Mouse (Mus musculus) G1E (cell line): ENCODE data around the gene Slc13a2.

Source experiments
- CTCF ChIP-seq: IDR thresholded peaks from 2 replicates; pipeline ENCODE4 v1.5.1; 2012; ENCODE audit warnings: low read depth, low read length, inconsistent platforms, mixed read lengths
- GATA1 ChIP-seq: IDR thresholded peaks from 2 replicates; pipeline ENCODE4 v1.6.1; 2012; ENCODE audit warnings: borderline replicate concordance, low read length, inconsistent platforms, mixed read lengths
- POLR2AphosphoS5 ChIP-seq: IDR thresholded peaks from 2 replicates; pipeline ENCODE4 v1.6.1; 2012; ENCODE audit warnings: low read depth, low read length, inconsistent platforms; ENCODE audit not compliant: insufficient replicate concordance

DNA sequence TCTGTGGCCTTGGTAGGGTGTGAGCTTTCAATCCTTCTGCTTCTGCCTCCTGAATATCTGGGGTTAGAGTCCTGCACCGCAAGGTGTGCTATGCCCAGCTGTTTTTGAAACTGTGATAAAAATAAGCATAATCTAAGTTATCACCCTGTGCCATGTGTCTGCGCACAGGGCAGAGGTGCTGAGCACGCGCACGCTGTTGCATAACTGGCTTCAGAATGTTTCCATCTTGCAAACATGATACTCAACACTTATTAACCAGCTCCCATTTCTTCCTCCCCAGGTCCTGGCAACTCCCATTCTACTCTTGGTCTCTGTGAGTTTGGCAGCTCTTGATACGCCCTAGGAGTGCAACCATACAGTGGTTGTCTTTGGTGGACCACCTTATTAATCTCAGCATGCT lies 5.6 kb upstream of the Slc13a2 start:
- TF ChIP-seq CTCF (no peak), GATA1 (no peak), POLR2AphosphoS5 (no peak)
